Mouse (Mus musculus) liver, adult 2 months (tissue): ENCODE measurements at regions not wholly inside any gene's neighbourhood (a gene's known extent, or its start where the extent isn't known, plus 50 kb on each side); places are given as distances from the start of the nearest gene placed in this dataset.

Source experiments
- CTCF ChIP-seq: fragments of 200-500 bp; IDR thresholded peaks from 2 replicates; pipeline ENCODE4 v1.5.1; 2011; ENCODE audit warnings: low read depth, low read length, control low read depth
- POLR2A ChIP-seq: fragments of 200-500 bp; IDR thresholded peaks from 2 replicates; pipeline ENCODE4 v1.6.1; 2011; ENCODE audit warnings: low read length, control low read depth; ENCODE audit not compliant: insufficient read depth; ENCODE audit errors: extremely low read depth

DNA sequence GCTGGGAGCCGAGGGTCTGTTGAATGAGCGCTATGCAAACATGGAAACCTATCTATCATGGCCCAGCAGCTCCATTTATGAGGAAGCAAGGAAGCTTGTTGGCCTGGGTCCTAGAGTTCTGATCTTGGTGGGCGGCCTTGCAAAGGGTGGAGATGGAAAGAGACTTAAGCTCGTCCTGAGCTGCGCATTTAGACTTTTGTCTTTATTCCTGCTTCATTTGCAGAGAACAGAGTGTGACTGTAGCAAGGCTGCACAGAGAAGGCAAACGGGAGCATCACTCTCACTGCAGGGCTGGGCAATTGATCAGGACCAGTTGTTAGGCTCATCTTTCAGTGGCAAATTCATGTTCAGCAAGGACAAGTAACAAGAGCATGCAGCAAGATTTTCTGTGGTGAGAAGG lies 177.2 kb downstream of the Plod2 start:
- no peak for TF ChIP-seq CTCF
- no peak for TF ChIP-seq POLR2A
